Comparison of ENCODE assay signal across 23 mouse cellular contexts in the genomic region with DNA sequence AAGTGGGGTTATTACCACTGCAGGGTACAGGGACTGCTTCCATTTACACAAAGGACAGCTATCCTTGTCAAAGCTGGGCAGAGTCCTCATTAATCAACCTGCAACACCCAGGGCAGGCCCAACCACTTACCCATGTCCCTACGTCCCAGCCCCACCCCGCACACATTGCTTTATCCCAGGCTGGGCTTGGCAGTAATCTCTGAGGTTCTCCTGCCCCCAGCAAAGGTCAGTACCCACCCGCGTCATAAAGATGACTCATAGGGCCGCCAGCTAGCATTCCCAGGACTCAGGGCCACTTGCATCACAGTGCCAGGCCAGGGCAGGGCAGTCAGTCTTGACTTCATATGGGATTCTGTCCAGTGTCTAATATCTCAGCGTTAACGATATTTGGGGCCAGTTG. TPM values are rescaled to one million over a fixed set of nuclear protein-coding genes. Genes with fewer than 3 reads are reported as not detected.
DNase-seq lines count a peak whose midpoint lies in the region; ATAC-seq lines count a peak whose summit lies in the region.
"Had no signal": no experiment of that assay in that cellular context is flagged by ENCODE, and none has a peak within 500 bp of the region (broad histone marks: within the 10 kb centered on the region; RNA-seq: fewer than 3 reads in every experiment).

No protein-coding gene starts in this region.

- no peak overlapping the region for H3K27ac ChIP-seq in heart, embryonic 15.5 days
- H3K27ac ChIP-seq in intestine, embryonic 16.5 days (ENCODE audit: low read length), result no peak overlapping the region
- H3K27ac ChIP-seq: embryonic facial prominence, embryonic 10.5 days; forebrain, embryonic 13.5 days; hindbrain, postnatal 0 days; limb, embryonic 15.5 days; midbrain, embryonic 15.5 days; neural tube, embryonic 15.5 days had no signal

- H3K4me3 ChIP-seq in heart, embryonic 15.5 days, result no peak overlapping the region
- H3K4me3 ChIP-seq in intestine, embryonic 16.5 days (ENCODE audit: low read length), result no peak overlapping the region
- H3K4me3 ChIP-seq: embryonic facial prominence, embryonic 10.5 days; forebrain, embryonic 13.5 days; hindbrain, embryonic 10.5 days; limb, embryonic 15.5 days; midbrain, embryonic 15.5 days; neural tube, embryonic 15.5 days had no signal

- no peaks in the 10 kb centered on the region for H3K9me3 ChIP-seq in heart, embryonic 15.5 days (replicated peaks)
- no peaks in the 10 kb centered on the region for H3K9me3 ChIP-seq in intestine, embryonic 16.5 days (ENCODE audit: control insufficient read depth, low read length)
- H3K9me3 ChIP-seq: embryonic facial prominence, embryonic 10.5 days; forebrain, embryonic 13.5 days; hindbrain, embryonic 10.5 days; limb, embryonic 15.5 days; midbrain, embryonic 15.5 days; neural tube, embryonic 15.5 days had no signal

- no peaks in the 10 kb centered on the region; the same call in 1 of the 2 replicates for H3K27me3 ChIP-seq in heart, embryonic 15.5 days
- no peaks in the 10 kb centered on the region for H3K27me3 ChIP-seq in intestine, embryonic 16.5 days (replicated peaks; ENCODE audit: control insufficient read depth, insufficient read depth, low read length)

- H3K36me3 ChIP-seq in heart, embryonic 15.5 days, result no peaks in the 10 kb centered on the region
- H3K36me3 ChIP-seq in intestine, embryonic 16.5 days (ENCODE audit: control insufficient read depth, insufficient read depth, low read length), result no peaks in the 10 kb centered on the region
- H3K36me3 ChIP-seq: embryonic facial prominence, embryonic 10.5 days; hindbrain, embryonic 10.5 days; limb, embryonic 15.5 days; midbrain, embryonic 15.5 days; neural tube, embryonic 15.5 days had no signal

- H3K4me1 ChIP-seq in heart, embryonic 15.5 days (replicated peaks), result no peaks in the 10 kb centered on the region
- no peaks in the 10 kb centered on the region for H3K4me1 ChIP-seq in intestine, embryonic 16.5 days (ENCODE audit: control insufficient read depth, insufficient read depth, low read length)
- H3K4me1 ChIP-seq: forebrain, embryonic 13.5 days; midbrain, embryonic 15.5 days; neural tube, embryonic 15.5 days had no signal

- no peak for DNase-seq in heart, adult 8-10 months (ENCODE audit: low spot score)
- DNase-seq in adrenal gland, postnatal 14 days, result peak; percentile 88
- DNase-seq in layer of hippocampus, postnatal 10 days (ENCODE audit: low spot score in 2 of 2), result no peak
- DNase-seq in right cerebral cortex, postnatal 14 days, result no peak
- DNase-seq in frontal cortex, postnatal 14 days (ENCODE audit: low spot score in 2 of 2), result no peak
- DNase-seq: cerebellum, adult 8-10 months; gastrocnemius, postnatal 36 days; thymus, postnatal 25 days had no signal

- no peak overlapping the region for H3K4me2 ChIP-seq in heart, embryonic 15.5 days
- no peak overlapping the region for H3K4me2 ChIP-seq in intestine, embryonic 16.5 days (ENCODE audit: low read depth, low read length)
- H3K4me2 ChIP-seq: forebrain, embryonic 13.5 days; limb, embryonic 15.5 days; midbrain, embryonic 15.5 days; neural tube, embryonic 15.5 days had no signal

- H3K9ac ChIP-seq in heart, embryonic 15.5 days, result no peak overlapping the region
- no peak overlapping the region for H3K9ac ChIP-seq in intestine, embryonic 16.5 days (ENCODE audit: low read depth, low read length)
- H3K9ac ChIP-seq: forebrain, embryonic 13.5 days; limb, embryonic 15.5 days; midbrain, embryonic 15.5 days; neural tube, embryonic 15.5 days had no signal

- 0 out of 2 replicates have a peak, but pooled peaks have one; percentile 33 for ATAC-seq in heart, embryonic 15.5 days (replicated peaks; ENCODE audit: insufficient number of reproducible peaks, insufficient read depth, low FRiP score, low read depth)
- ATAC-seq in intestine, embryonic 16.5 days, result peak; percentile 92
- no peak for ATAC-seq in inflammation-experienced regulatory T-cells, adult 6 months
- ATAC-seq: lung, postnatal 0 days had no signal

- WGBS in heart, embryonic 15.5 days, result 61% methylated on average over 7 of the region's 7 CpGs
- WGBS in intestine, embryonic 16.5 days, result 62% methylated on average over 7 of the region's 7 CpGs

RNA-seq across cellular contexts. Expression of a gene that starts 18.0 kb away (rescaled TPM):
- polyA plus RNA-seq in heart, embryonic 15.5 days (2015; fragmentation: Nextera tagmentation; extraction: Ambion mirVana), result 16.3 and 35.7 TPM in 2 replicates
- total RNA-seq in heart, adult 8-10 months (2022), result 10 to 100 TPM; 21.2 to 40.2 (median 28.5) TPM
- 2.1 and 3.6 TPM in 2 replicates for total RNA-seq in adrenal gland, postnatal 14 days (2021)
- polyA plus RNA-seq in intestine, embryonic 16.5 days (2015; fragmentation: Nextera tagmentation; extraction: Ambion mirVana), result 0.59 and 0.60 TPM in 2 replicates
- polyA plus RNA-seq in inflammation-experienced regulatory T-cells, adult 6 months (2017; shearing (Covaris generic)), result not detected
- total RNA-seq in layer of hippocampus, postnatal 10 days (2021), result not detected
- total RNA-seq: CH12.LX; common myeloid progenitor, adult 5-6 weeks; MEL had no signal
- polyA plus RNA-seq: forebrain, embryonic 13.5 days; liver, embryonic 16.5 days had no signal

RNA-seq across cellular contexts. Expression of a gene that starts 36.4 kb away (rescaled TPM):
- 0.79 and 2.0 TPM in 2 replicates for polyA plus RNA-seq in heart, embryonic 15.5 days (2015; fragmentation: Nextera tagmentation; extraction: Ambion mirVana)
- total RNA-seq in heart, adult 8-10 months (2022), result under 1 TPM; 0.35 to 0.91 (median 0.64) TPM
- 0.11 and 0.26 TPM in 2 replicates for total RNA-seq in adrenal gland, postnatal 14 days (2021)
- polyA plus RNA-seq in intestine, embryonic 16.5 days (2015; fragmentation: Nextera tagmentation; extraction: Ambion mirVana), result 0.24 and 0.37 TPM in 2 replicates
- polyA plus RNA-seq in inflammation-experienced regulatory T-cells, adult 6 months (2017; shearing (Covaris generic)), result not detected
- total RNA-seq in layer of hippocampus, postnatal 10 days (2021), result 10 to 100 TPM in 1 of 2 experiments, 1 to 10 TPM in 1; 8.0 to 10.7 TPM
- total RNA-seq: CH12.LX; common myeloid progenitor, adult 5-6 weeks; gastrocnemius, postnatal 36 days; MEL had no signal
